Mouse (Mus musculus): ENCODE measurements around the gene Fth1. TPM values are rescaled to one million over a fixed set of nuclear protein-coding genes. Genes with fewer than 3 reads are reported as not detected.

Gene Fth1
- total and polyA plus RNA-seq, 3 experiments: 303 to 2,849 (median 317) TPM

GRCm38 (mm10) chr19:10013348-10013747 lies 33.0 kb downstream of the Fth1 start:
- Histone ChIP-seq H3K79me2 (replicated peaks; ENCODE audit: control insufficient read depth, extremely low read depth, insufficient read depth, poor library complexity, severe bottlenecking) (no peaks in the 10 kb centered on the region), H3K4me3 (replicated peaks in 1 of 3; ENCODE audit: low read depth in 2 of 3, low read length in 2 of 3, poor library complexity in 1 of 3) (no peak overlapping the region), H3K4me1 (ENCODE audit: control insufficient read depth in 1 of 2, insufficient read depth in 2 of 2) (peaks cover 2 to 6% of the 10 kb centered on the region in 2 experiments), H3K4me2 (ENCODE audit: insufficient read depth, low read depth, poor library complexity, severe bottlenecking) (no peak overlapping the region), H3K27me3 (replicated peaks) (peaks cover 41% of the 10 kb centered on the region), H3K27ac (ENCODE audit: insufficient read depth, low read depth) (no peak overlapping the region), H3K36me3 (replicated peaks in 1 of 2; ENCODE audit: control insufficient read depth in 1 of 2, insufficient read depth in 1 of 2, low read length in 1 of 2) (no peaks in the 10 kb centered on the region), H3K9me3 (replicated peaks; ENCODE audit: low read length) (no peaks in the 10 kb centered on the region), H3K9ac (ENCODE audit: insufficient read depth, low read depth) (no peak overlapping the region)
- no peak for DNase-seq (ENCODE audit: extremely low read depth)
- in situ Hi-C loops (cut with MboI; ENCODE audit: low pct_ligation_motif_present, low pct_unique_long_range_greater_than_20kb, low sequenced_read_pairs): no loop called here
- TF ChIP-seq ZNF384 (IDR thresholded peaks at IDR 0.05; ENCODE audit: low read depth, low read length) (no peak), MEF2A (IDR thresholded peaks at IDR 0.05; ENCODE audit: borderline replicate concordance, low read depth, low read length) (no peak), UBTF (IDR thresholded peaks at IDR 0.05; ENCODE audit: low read depth, low read length) (no peak), IRF4 (IDR thresholded peaks at IDR 0.05; ENCODE audit: low read depth, low read length) (no peak), NRF1 (IDR thresholded peaks at IDR 0.05; ENCODE audit: low read depth, low read length) (no peak), MXI1 (IDR thresholded peaks at IDR 0.05; ENCODE audit: low read depth, low read length) (no peak)
- dilution Hi-C loops (cut with MboI; ENCODE audit: extremely low pct_ligation_motif_present, extremely low pct_unique_long_range_greater_than_20kb, low sequenced_read_pairs): no loop called here

GRCm38 (mm10) chr19:10013913-10014312 lies 33.5 kb downstream of the Fth1 start:
- peaks cover 6 to 12% of the 10 kb centered on the region in 2 experiments for H3K4me1 ChIP-seq (ENCODE audit: control insufficient read depth in 1 of 2, insufficient read depth in 2 of 2)
- no peak overlapping the region for H3K27ac ChIP-seq (ENCODE audit: insufficient read depth, low read depth)
- no peaks in the 10 kb centered on the region for H3K9me3 ChIP-seq (replicated peaks; ENCODE audit: low read length)
- TF ChIP-seq HCFC1 (IDR thresholded peaks at IDR 0.05; ENCODE audit: low read depth, low read length) (no peak), IRF4 (IDR thresholded peaks at IDR 0.05; ENCODE audit: low read depth, low read length) (no peak), MAZ (IDR thresholded peaks at IDR 0.05; ENCODE audit: low read depth, low read length) (no peak), ZC3H11A (IDR thresholded peaks at IDR 0.05; ENCODE audit: low read depth, low read length) (no peak), JUND (conservative IDR thresholded peaks at IDR 0.05; ENCODE audit: low read depth, low read length) (no peak), EP300 (IDR thresholded peaks at IDR 0.05; ENCODE audit: low read length) (no peak), MXI1 (IDR thresholded peaks at IDR 0.05; ENCODE audit: low read depth, low read length) (no peak), MYC (IDR thresholded peaks at IDR 0.05; ENCODE audit: low read depth, low read length) (no peak)
- H3K9ac ChIP-seq (ENCODE audit: insufficient read depth, low read depth): no peak overlapping the region
- in situ Hi-C loops (cut with MboI; ENCODE audit: low pct_ligation_motif_present, low pct_unique_long_range_greater_than_20kb, low sequenced_read_pairs) (no loop called here), dilution Hi-C loops (cut with MboI; ENCODE audit: extremely low pct_ligation_motif_present, extremely low pct_unique_long_range_greater_than_20kb, low sequenced_read_pairs) (no loop called here)
- no peak for DNase-seq (ENCODE audit: extremely low read depth)
- peaks cover 45% of the 10 kb centered on the region for H3K27me3 ChIP-seq (replicated peaks)
- H3K79me2 ChIP-seq (replicated peaks; ENCODE audit: control insufficient read depth, extremely low read depth, insufficient read depth, poor library complexity, severe bottlenecking): no peaks in the 10 kb centered on the region
- H3K4me3 ChIP-seq (replicated peaks in 1 of 3; ENCODE audit: low read depth in 2 of 3, low read length in 2 of 3, poor library complexity in 1 of 3): no peak overlapping the region
- H3K4me2 ChIP-seq (ENCODE audit: insufficient read depth, low read depth, poor library complexity, severe bottlenecking): no peak overlapping the region
- H3K36me3 ChIP-seq (replicated peaks in 1 of 2; ENCODE audit: control insufficient read depth in 1 of 2, insufficient read depth in 1 of 2, low read length in 1 of 2): no peaks in the 10 kb centered on the region

GRCm38 (mm10) chr19:10014824-10015223 lies 34.4 kb downstream of the Fth1 start:
- Histone ChIP-seq H3K4me1 (ENCODE audit: control insufficient read depth in 1 of 2, insufficient read depth in 2 of 2) (peaks cover 6 to 12% of the 10 kb centered on the region in 2 experiments), H3K9me3 (replicated peaks; ENCODE audit: low read length) (no peaks in the 10 kb centered on the region), H3K79me2 (replicated peaks; ENCODE audit: control insufficient read depth, extremely low read depth, insufficient read depth, poor library complexity, severe bottlenecking) (no peaks in the 10 kb centered on the region), H3K4me2 (ENCODE audit: insufficient read depth, low read depth, poor library complexity, severe bottlenecking) (no peak overlapping the region), H3K4me3 (replicated peaks in 1 of 3; ENCODE audit: low read depth in 2 of 3, low read length in 2 of 3, poor library complexity in 1 of 3) (no peak overlapping the region), H3K27me3 (replicated peaks) (peaks cover 48% of the 10 kb centered on the region), H3K9ac (ENCODE audit: insufficient read depth, low read depth) (no peak overlapping the region), H3K36me3 (replicated peaks in 1 of 2; ENCODE audit: control insufficient read depth in 1 of 2, insufficient read depth in 1 of 2, low read length in 1 of 2) (no peaks in the 10 kb centered on the region), H3K27ac (ENCODE audit: insufficient read depth, low read depth) (no peak overlapping the region)
- DNase-seq (ENCODE audit: extremely low read depth): no peak
- dilution Hi-C loops (cut with MboI; ENCODE audit: extremely low pct_ligation_motif_present, extremely low pct_unique_long_range_greater_than_20kb, low sequenced_read_pairs): no loop called here
- in situ Hi-C loops (cut with MboI; ENCODE audit: low pct_ligation_motif_present, low pct_unique_long_range_greater_than_20kb, low sequenced_read_pairs): no loop called here
- no peak for TF ChIP-seq JUND (conservative IDR thresholded peaks at IDR 0.05; ENCODE audit: low read depth, low read length)
- no peak for TF ChIP-seq ZMIZ1 (IDR thresholded peaks at IDR 0.05; ENCODE audit: low read depth, low read length)
- no peak for TF ChIP-seq USF1 (IDR thresholded peaks at IDR 0.05; ENCODE audit: low read depth, low read length)
- TF ChIP-seq MAX (IDR thresholded peaks at IDR 0.05; ENCODE audit: low read length): no peak
- TF ChIP-seq GABPA (IDR thresholded peaks at IDR 0.05; ENCODE audit: insufficient replicate concordance, low read depth, low read length): no peak
- no peak for TF ChIP-seq POLR2AphosphoS2 (IDR thresholded peaks at IDR 0.05; ENCODE audit: low read depth, low read length)
- no peak for TF ChIP-seq ZC3H11A (IDR thresholded peaks at IDR 0.05; ENCODE audit: low read depth, low read length)
- no peak for TF ChIP-seq MAFK (IDR thresholded peaks at IDR 0.05; ENCODE audit: insufficient replicate concordance, low read length)
- no peak for TF ChIP-seq TBP (conservative IDR thresholded peaks at IDR 0.05; ENCODE audit: low read depth, low read length)
- TF ChIP-seq RAD21 (IDR thresholded peaks at IDR 0.05; ENCODE audit: low read depth, low read length): no peak
- no peak for TF ChIP-seq ZKSCAN1 (IDR thresholded peaks at IDR 0.05; ENCODE audit: borderline replicate concordance, low read depth, low read length)
- no peak for TF ChIP-seq EP300 (IDR thresholded peaks at IDR 0.05; ENCODE audit: low read length)
- no peak for TF ChIP-seq CHD2 (IDR thresholded peaks at IDR 0.05; ENCODE audit: low read length)
- no peak for TF ChIP-seq TCF12 (IDR thresholded peaks at IDR 0.05; ENCODE audit: low read depth, low read length)
- TF ChIP-seq E2F4 (IDR thresholded peaks at IDR 0.05; ENCODE audit: insufficient replicate concordance, low read depth, low read length): no peak
- TF ChIP-seq NELFE (IDR thresholded peaks at IDR 0.05; ENCODE audit: low read depth, low read length): no peak
- TF ChIP-seq KAT2A (IDR thresholded peaks at IDR 0.05; ENCODE audit: insufficient replicate concordance, low read length): no peak

Measured in CH12.LX (cell line).